Mouse (Mus musculus): ENCODE results near the gene Teddm1b. TPM values are rescaled to one million over a fixed set of nuclear protein-coding genes. Genes with fewer than 3 reads are reported as not detected.
A peak's percentile ranks its signal among the peaks of the same experiment; 100 is the strongest.

Gene Teddm1b
- polyA plus RNA-seq, 1 experiment from 2014 or later: 0.14 TPM

- Histone ChIP-seq H3K27me3 (ENCODE audit: control insufficient read depth, insufficient read depth, low read length) (no peaks in the 10 kb centered on the region), H3K9me3 (replicated peaks; ENCODE audit: control insufficient read depth, low read length) (no peaks in the 10 kb centered on the region), H3K9ac (ENCODE audit: low read length) (peak within 1 kb of the TSS; percentile 82), H3K36me3 (ENCODE audit: control insufficient read depth, insufficient read depth, low read length) (peaks cover 20% of the 10 kb centered on the region), H3K4me2 (ENCODE audit: low read depth, low read length) (peak within 1 kb of the TSS; percentile 90), H3K4me3 (replicated peaks; ENCODE audit: low read length) (peak within 1 kb of the TSS; percentile 71), H3K27ac (ENCODE audit: low read length) (peak within 1 kb of the TSS; percentile 98), H3K4me1 (ENCODE audit: control insufficient read depth, insufficient read depth, low read length) (peaks cover 27% of the 10 kb centered on the region)
- peak; percentile 97 for ATAC-seq (ENCODE audit: insufficient read depth, low FRiP score)
- under 1% methylated on average over 51 of the region's 51 CpGs for WGBS
These were observed 25.7 kb downstream of the Teddm1b start, which contains the start of the genes Glul and Teddm2 for GRCm38 (mm10) chr1:153899731-153900380. Gene Glul, plus strand, starts transcription at chr1:153899944. Gene Teddm2, minus strand, starts transcription at chr1:153900228.

- Histone ChIP-seq H3K9me3 (replicated peaks; ENCODE audit: control insufficient read depth, low read length) (no peaks in the 10 kb centered on the region), H3K4me2 (ENCODE audit: low read depth, low read length) (peak overlapping the region; percentile 90), H3K9ac (ENCODE audit: low read length) (peak overlapping the region; percentile 82), H3K27me3 (ENCODE audit: control insufficient read depth, insufficient read depth, low read length) (no peaks in the 10 kb centered on the region), H3K36me3 (ENCODE audit: control insufficient read depth, insufficient read depth, low read length) (peaks cover 25% of the 10 kb centered on the region), H3K4me3 (replicated peaks; ENCODE audit: low read length) (peak overlapping the region; percentile 71), H3K4me1 (ENCODE audit: control insufficient read depth, insufficient read depth, low read length) (peaks cover 25% of the 10 kb centered on the region), H3K27ac (ENCODE audit: low read length) (peak overlapping the region; percentile 98)
- under 1% methylated on average over 36 of the region's 36 CpGs for WGBS
- ATAC-seq (ENCODE audit: insufficient read depth, low FRiP score): peak; percentile 7; the same call in 1 of the 2 replicates
These were observed 26.2 kb downstream of the Teddm1b start for GRCm38 (mm10) chr1:153900381-153900780.

GRCm38 (mm10) chr1:153900860-153901730 is 26.9 kb downstream of the Teddm1b start:
- H3K9me3 ChIP-seq (replicated peaks; ENCODE audit: control insufficient read depth, low read length): no peaks in the 10 kb centered on the region
- peaks cover 32% of the 10 kb centered on the region for H3K36me3 ChIP-seq (ENCODE audit: control insufficient read depth, insufficient read depth, low read length)
- ATAC-seq (ENCODE audit: insufficient read depth, low FRiP score): no peak
- H3K4me3 ChIP-seq (replicated peaks; ENCODE audit: low read length): peak overlapping the region; percentile 71
- peak overlapping the region; percentile 90 for H3K4me2 ChIP-seq (ENCODE audit: low read depth, low read length)
- peak overlapping the region; percentile 98 for H3K27ac ChIP-seq (ENCODE audit: low read length)
- no peaks in the 10 kb centered on the region for H3K27me3 ChIP-seq (ENCODE audit: control insufficient read depth, insufficient read depth, low read length)
- WGBS: 2% methylated on average over 25 of the region's 25 CpGs
- peak overlapping the region; percentile 82 for H3K9ac ChIP-seq (ENCODE audit: low read length)
- H3K4me1 ChIP-seq (ENCODE audit: control insufficient read depth, insufficient read depth, low read length): peaks cover 25% of the 10 kb centered on the region

- WGBS: 74% methylated on average over 13 of the region's 13 CpGs
- H3K27me3 ChIP-seq (ENCODE audit: control insufficient read depth, insufficient read depth, low read length): no peaks in the 10 kb centered on the region
- ATAC-seq (ENCODE audit: insufficient read depth, low FRiP score): no peak
- H3K36me3 ChIP-seq (ENCODE audit: control insufficient read depth, insufficient read depth, low read length): peaks cover 43% of the 10 kb centered on the region
- no peak overlapping the region for H3K27ac ChIP-seq (ENCODE audit: low read length)
- no peaks in the 10 kb centered on the region for H3K9me3 ChIP-seq (replicated peaks; ENCODE audit: control insufficient read depth, low read length)
- peak overlapping the region; percentile 90 for H3K4me2 ChIP-seq (ENCODE audit: low read depth, low read length)
- H3K9ac ChIP-seq (ENCODE audit: low read length): no peak overlapping the region
- peak overlapping the region; percentile 0; the same call in 1 of the 2 replicates for H3K4me3 ChIP-seq (replicated peaks; ENCODE audit: low read length)
- peaks cover 25% of the 10 kb centered on the region for H3K4me1 ChIP-seq (ENCODE audit: control insufficient read depth, insufficient read depth, low read length)
These were observed 28.9 kb downstream of the Teddm1b start for GRCm38 (mm10) chr1:153903006-153903405.

- Histone ChIP-seq H3K9me3 (replicated peaks; ENCODE audit: control insufficient read depth, low read length) (no peaks in the 10 kb centered on the region), H3K4me1 (ENCODE audit: control insufficient read depth, insufficient read depth, low read length) (peaks cover 21% of the 10 kb centered on the region), H3K36me3 (ENCODE audit: control insufficient read depth, insufficient read depth, low read length) (peaks cover 50% of the 10 kb centered on the region), H3K4me2 (ENCODE audit: low read depth, low read length) (no peak overlapping the region), H3K27me3 (ENCODE audit: control insufficient read depth, insufficient read depth, low read length) (no peaks in the 10 kb centered on the region), H3K4me3 (replicated peaks; ENCODE audit: low read length) (no peak overlapping the region), H3K9ac (ENCODE audit: low read length) (no peak overlapping the region), H3K27ac (ENCODE audit: low read length) (no peak overlapping the region)
- WGBS: 92% methylated on average over 14 of the region's 14 CpGs
- ATAC-seq (ENCODE audit: insufficient read depth, low FRiP score): no peak
These were observed 30.1 kb downstream of the Teddm1b start for GRCm38 (mm10) chr1:153904236-153904635.

- Histone ChIP-seq H3K27me3 (ENCODE audit: control insufficient read depth, insufficient read depth, low read length) (no peaks in the 10 kb centered on the region), H3K9me3 (replicated peaks; ENCODE audit: control insufficient read depth, low read length) (no peaks in the 10 kb centered on the region), H3K4me1 (ENCODE audit: control insufficient read depth, insufficient read depth, low read length) (peaks cover 20% of the 10 kb centered on the region), H3K4me2 (ENCODE audit: low read depth, low read length) (no peak overlapping the region), H3K9ac (ENCODE audit: low read length) (no peak overlapping the region), H3K36me3 (ENCODE audit: control insufficient read depth, insufficient read depth, low read length) (peaks cover 56% of the 10 kb centered on the region), H3K4me3 (replicated peaks; ENCODE audit: low read length) (no peak overlapping the region), H3K27ac (ENCODE audit: low read length) (no peak overlapping the region)
- no peak for ATAC-seq (ENCODE audit: insufficient read depth, low FRiP score)
- WGBS: 93% methylated on average over 3 of the region's 3 CpGs
These were observed 31.7 kb downstream of the Teddm1b start for GRCm38 (mm10) chr1:153905884-153906283.

- H3K27me3 ChIP-seq (ENCODE audit: control insufficient read depth, insufficient read depth, low read length): no peaks in the 10 kb centered on the region
- no peak overlapping the region for H3K4me3 ChIP-seq (replicated peaks; ENCODE audit: low read length)
- peaks cover 52% of the 10 kb centered on the region for H3K36me3 ChIP-seq (ENCODE audit: control insufficient read depth, insufficient read depth, low read length)
- no peaks in the 10 kb centered on the region; the same call in 1 of the 2 replicates for H3K9me3 ChIP-seq (replicated peaks; ENCODE audit: control insufficient read depth, low read length)
- peaks cover 3% of the 10 kb centered on the region; the same call in 1 of the 2 replicates for H3K4me1 ChIP-seq (ENCODE audit: control insufficient read depth, insufficient read depth, low read length)
- H3K9ac ChIP-seq (ENCODE audit: low read length): no peak overlapping the region
- 81% methylated on average over 6 of the region's 6 CpGs for WGBS
- no peak overlapping the region for H3K4me2 ChIP-seq (ENCODE audit: low read depth, low read length)
- no peak for ATAC-seq (ENCODE audit: insufficient read depth, low FRiP score)
- no peak overlapping the region for H3K27ac ChIP-seq (ENCODE audit: low read length)
These were observed 34.1 kb downstream of the Teddm1b start for GRCm38 (mm10) chr1:153908208-153908607.

GRCm38 (mm10) chr1:153908741-153909140 is 34.6 kb downstream of the Teddm1b start:
- 79% methylated on average over 4 of the region's 4 CpGs for WGBS
- no peak overlapping the region for H3K4me3 ChIP-seq (replicated peaks; ENCODE audit: low read length)
- no peaks in the 10 kb centered on the region; the same call in 1 of the 2 replicates for H3K9me3 ChIP-seq (replicated peaks; ENCODE audit: control insufficient read depth, low read length)
- H3K4me1 ChIP-seq (ENCODE audit: control insufficient read depth, insufficient read depth, low read length): no peaks in the 10 kb centered on the region
- no peaks in the 10 kb centered on the region for H3K27me3 ChIP-seq (ENCODE audit: control insufficient read depth, insufficient read depth, low read length)
- H3K36me3 ChIP-seq (ENCODE audit: control insufficient read depth, insufficient read depth, low read length): peaks cover 46% of the 10 kb centered on the region
- no peak overlapping the region for H3K27ac ChIP-seq (ENCODE audit: low read length)
- H3K4me2 ChIP-seq (ENCODE audit: low read depth, low read length): no peak overlapping the region
- no peak overlapping the region for H3K9ac ChIP-seq (ENCODE audit: low read length)
- ATAC-seq (ENCODE audit: insufficient read depth, low FRiP score): no peak
